Mouse (Mus musculus): Measurements from ENCODE around the gene Col6a3.

- TF ChIP-seq POLR2A (IDR thresholded peaks at IDR 0.05; ENCODE audit: low read depth, low read length), result no peak
- TF ChIP-seq CTCF (conservative IDR thresholded peaks at IDR 0.05; ENCODE audit: insufficient read depth, insufficient read length, low read depth, low read length), result no peak
Observed at GRCm38 (mm10) chr1:90722021-90722420, 121.8 kb downstream of the Col6a3 start.

All from kidney, adult 2 months (tissue).